Mouse (Mus musculus): ENCODE measurements around the gene 1110057P08Rik. TPM values are rescaled to one million over a fixed set of nuclear protein-coding genes. Genes with fewer than 3 reads are reported as not detected.
"Not testable (repeated sequence)": the region's sequence is repeated elsewhere in the genome, so short reads cannot be mapped to it uniquely, and the experiment has no call there.

1110057P08Rik gene
- total RNA-seq (2015; ENCODE audit: low replicate concordance) (not detected in 2 replicates), total RNA-seq (2017; ENCODE audit: low replicate concordance) (not detected in 2 replicates)

DNA sequence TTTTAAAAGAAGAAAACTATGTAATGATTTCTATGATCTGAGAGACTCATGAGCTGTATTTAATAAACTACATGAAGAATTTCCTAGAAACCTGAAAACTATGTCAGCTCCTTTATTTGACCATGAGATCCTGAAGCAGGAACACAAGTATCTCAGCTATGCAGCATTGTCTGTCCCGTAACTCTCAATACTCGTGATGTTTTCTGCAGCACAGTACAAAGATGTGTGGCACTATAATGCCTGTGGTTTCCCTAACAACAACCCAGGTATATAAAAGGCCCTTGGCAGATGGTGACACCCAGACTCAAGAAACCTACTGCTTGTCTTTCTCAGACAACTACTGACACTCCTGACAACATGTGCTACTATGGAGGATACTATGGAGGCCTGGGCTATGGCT is at the start of gene 1110057P08Rik:
Gene 1110057P08Rik (plus strand): TSS at position 301 of the 400 bp plus-strand sequence.
- no peak for ATAC-seq (replicated peaks; ENCODE audit: low FRiP score, poor library complexity, severe bottlenecking)

DNA sequence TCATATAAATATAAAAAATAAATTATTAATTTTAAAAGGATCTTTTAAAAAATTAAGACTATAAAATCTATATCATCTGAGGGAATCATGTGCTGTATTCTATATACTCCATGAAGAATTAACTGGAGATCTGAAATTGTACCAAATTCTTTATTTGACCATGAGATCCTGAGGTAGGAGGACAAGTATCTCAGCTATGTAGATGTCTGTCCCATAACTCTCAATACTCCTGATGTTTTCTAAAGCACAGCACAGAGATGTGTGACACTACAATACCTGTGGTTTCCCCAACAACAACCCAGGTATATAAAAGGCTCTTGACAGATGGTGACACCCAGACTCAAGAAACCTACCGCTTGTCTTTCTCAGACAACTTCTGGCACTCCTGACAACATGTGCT is 34.0 kb upstream of the 1110057P08Rik start, which contains the start of gene Gm6358:
Gene Gm6358 (plus strand): TSS at position 301 of the 400 bp plus-strand sequence.
- ATAC-seq (replicated peaks; ENCODE audit: low FRiP score, poor library complexity, severe bottlenecking) = no peak

DNA sequence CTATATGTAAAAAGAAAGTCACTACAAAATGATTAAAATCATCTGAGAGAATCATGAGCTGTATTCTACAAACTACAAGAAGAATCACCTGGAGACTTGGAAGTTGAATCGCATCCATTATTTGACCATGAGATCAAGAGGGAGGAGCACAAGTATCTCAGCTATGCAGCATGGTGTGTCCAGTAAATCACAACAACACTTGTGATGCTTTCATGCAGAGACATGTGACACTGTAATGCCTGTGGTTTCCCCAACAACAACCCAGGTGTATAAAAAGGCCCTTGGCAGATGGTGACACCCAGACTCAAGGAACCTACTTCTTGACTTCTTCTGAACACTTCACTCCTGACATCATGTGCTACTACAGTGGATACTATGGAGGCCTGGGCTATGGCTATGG is 23.7 kb upstream of the 1110057P08Rik start, which contains the start of gene Gm10061:
Gene Gm10061 (plus strand): TSS at position 301 of the 400 bp plus-strand sequence.
- ATAC-seq (replicated peaks; ENCODE audit: low FRiP score, poor library complexity, severe bottlenecking) = no peak

DNA sequence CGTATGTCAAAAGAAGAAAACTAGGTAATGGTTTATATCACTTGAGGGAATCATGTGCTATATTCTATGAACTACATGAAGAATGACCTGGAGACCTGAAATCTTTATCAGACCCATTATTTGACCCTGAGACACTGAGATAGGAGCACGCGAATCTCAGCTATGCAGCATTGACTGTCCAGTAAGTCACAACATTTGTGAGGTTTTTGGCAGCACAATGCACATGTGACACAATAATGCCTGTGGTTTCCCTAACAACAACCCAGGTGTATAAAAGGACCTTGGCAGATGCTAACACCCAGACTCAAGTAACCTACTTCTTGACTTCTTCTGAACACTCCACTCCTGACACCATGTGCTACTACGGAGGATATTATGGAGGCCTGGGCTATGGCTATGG is 16.9 kb upstream of the 1110057P08Rik start, which contains the start of gene Gm9789:
Gene Gm9789 (plus strand): TSS at position 301 of the 400 bp plus-strand sequence.
- no peak for ATAC-seq (replicated peaks; ENCODE audit: low FRiP score, poor library complexity, severe bottlenecking)

DNA sequence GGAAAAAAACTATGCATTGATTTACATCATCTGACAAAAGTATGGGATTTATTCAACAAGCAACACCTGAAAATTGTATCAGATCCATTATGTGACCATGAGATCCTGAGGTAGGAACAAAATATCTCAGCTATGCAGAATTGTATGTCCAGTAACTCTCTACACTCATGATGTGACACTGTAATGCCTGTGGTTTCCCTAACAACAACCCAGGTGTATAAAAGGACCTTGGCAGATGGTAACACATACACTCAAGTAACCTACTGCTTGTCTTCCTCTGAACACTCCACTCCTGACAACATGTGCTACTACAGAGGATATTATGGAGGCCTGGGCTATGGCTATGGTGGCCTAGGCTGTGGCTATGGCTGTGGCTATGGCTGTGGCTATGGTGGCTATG is 5.3 kb upstream of the 1110057P08Rik start, which contains the start of gene Gm7735:
Gene Gm7735 (plus strand): TSS at position 301 of the 400 bp plus-strand sequence.
- ATAC-seq (replicated peaks; ENCODE audit: low FRiP score, poor library complexity, severe bottlenecking) = not testable (repeated sequence)

DNA sequence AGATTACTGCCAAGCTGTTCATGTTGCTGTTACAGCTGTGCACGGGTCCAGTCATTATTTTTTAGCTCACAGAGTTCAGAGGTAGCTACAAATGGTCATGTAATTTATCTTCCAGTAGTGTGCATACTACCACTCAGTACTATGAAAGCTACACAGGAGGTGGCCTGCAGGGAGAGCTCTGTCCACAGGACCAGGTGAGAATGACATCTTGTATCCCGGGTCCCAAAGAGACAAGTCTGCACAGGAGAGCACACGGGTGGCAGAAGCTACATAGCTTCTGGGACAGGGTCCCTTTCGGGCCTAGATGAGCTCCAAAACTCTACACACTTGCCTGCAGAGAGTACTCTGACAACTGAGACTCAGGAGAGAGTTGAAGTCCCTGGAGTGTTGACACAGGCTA is 14.1 kb downstream of the 1110057P08Rik start:
- no peak for ATAC-seq (replicated peaks; ENCODE audit: low FRiP score, poor library complexity, severe bottlenecking)

DNA sequence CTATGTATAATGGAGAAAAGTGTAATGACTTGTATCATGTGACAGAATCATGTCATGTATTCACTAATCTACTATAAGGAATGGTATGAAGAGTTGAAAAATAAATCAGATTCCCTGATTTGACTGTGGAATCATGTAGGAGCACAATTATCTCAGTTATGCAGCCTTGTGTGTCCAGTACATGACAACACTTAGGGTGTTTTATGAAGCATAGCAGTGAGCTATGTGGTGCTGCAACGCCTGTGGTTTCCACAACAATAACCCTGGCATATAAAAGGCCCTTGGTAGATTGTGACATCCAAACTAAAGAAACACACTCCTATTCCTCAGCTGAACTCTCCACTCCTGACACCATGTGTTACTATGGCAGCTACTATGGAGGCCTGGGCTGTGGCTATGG is 31.0 kb downstream of the 1110057P08Rik start, which contains the start of gene Krtap20-2:
Gene Krtap20-2 (plus strand): TSS at position 301 of the 400 bp plus-strand sequence.
- no peak for ATAC-seq (replicated peaks; ENCODE audit: low FRiP score, poor library complexity, severe bottlenecking)

Other genes with a start within 250 kb of the 1110057P08Rik start
- not detected in 2 replicates for gene Krtap19-9b, start 242.5 kb upstream of the 1110057P08Rik start, total RNA-seq (2015; ENCODE audit: low replicate concordance)
- not detected in 2 replicates for gene Krtap19-9b, start 242.5 kb upstream of the 1110057P08Rik start, total RNA-seq (2017; ENCODE audit: low replicate concordance)
- not detected in 2 replicates for gene Krtap16-3, start 211.9 kb upstream of the 1110057P08Rik start, total RNA-seq (2015; ENCODE audit: low replicate concordance)
- not detected in 2 replicates for gene Krtap16-3, start 211.9 kb upstream of the 1110057P08Rik start, total RNA-seq (2017; ENCODE audit: low replicate concordance)
- not detected in 2 replicates for gene Krtap22-2, start 164.0 kb upstream of the 1110057P08Rik start, total RNA-seq (2015; ENCODE audit: low replicate concordance)
- not detected in 2 replicates for gene Krtap22-2, start 164.0 kb upstream of the 1110057P08Rik start, total RNA-seq (2017; ENCODE audit: low replicate concordance)
- not detected in 2 replicates for gene Gm10229, start 159.5 kb upstream of the 1110057P08Rik start, total RNA-seq (2015; ENCODE audit: low replicate concordance)
- gene Gm10229, start 159.5 kb upstream of the 1110057P08Rik start, total RNA-seq (2017; ENCODE audit: low replicate concordance) = not detected in 2 replicates
- not detected in 2 replicates for gene Krtap6-1, start 143.0 kb upstream of the 1110057P08Rik start, total RNA-seq (2015; ENCODE audit: low replicate concordance)
- gene Krtap6-1, start 143.0 kb upstream of the 1110057P08Rik start, total RNA-seq (2017; ENCODE audit: low replicate concordance) = not detected in 2 replicates
- not detected in 2 replicates for gene Gm10228, start 133.3 kb upstream of the 1110057P08Rik start, total RNA-seq (2015; ENCODE audit: low replicate concordance)
- gene Gm10228, start 133.3 kb upstream of the 1110057P08Rik start, total RNA-seq (2017; ENCODE audit: low replicate concordance) = not detected in 2 replicates
- gene Krtap6-5, start 126.9 kb upstream of the 1110057P08Rik start, total RNA-seq (2015; ENCODE audit: low replicate concordance) = not detected in 2 replicates
- gene Krtap6-5, start 126.9 kb upstream of the 1110057P08Rik start, total RNA-seq (2017; ENCODE audit: low replicate concordance) = not detected in 2 replicates
- gene 1110025L11Rik, start 110.7 kb upstream of the 1110057P08Rik start, total RNA-seq (2015; ENCODE audit: low replicate concordance) = not detected in 2 replicates
- gene 1110025L11Rik, start 110.7 kb upstream of the 1110057P08Rik start, total RNA-seq (2017; ENCODE audit: low replicate concordance) = 3.3 TPM in 1 of 2 replicates, not detected in the other
- not detected in 2 replicates for gene Krtap6-3, start 90.7 kb upstream of the 1110057P08Rik start, total RNA-seq (2015; ENCODE audit: low replicate concordance)
- gene Krtap6-3, start 90.7 kb upstream of the 1110057P08Rik start, total RNA-seq (2017; ENCODE audit: low replicate concordance) = not detected in 2 replicates
- not detected in 2 replicates for gene Gm6358, start 33.9 kb upstream of the 1110057P08Rik start, total RNA-seq (2015; ENCODE audit: low replicate concordance)
- not detected in 2 replicates for gene Gm6358, start 33.9 kb upstream of the 1110057P08Rik start, total RNA-seq (2017; ENCODE audit: low replicate concordance)
- not detected in 2 replicates for gene Gm10061, start 23.6 kb upstream of the 1110057P08Rik start, total RNA-seq (2015; ENCODE audit: low replicate concordance)
- gene Gm10061, start 23.6 kb upstream of the 1110057P08Rik start, total RNA-seq (2017; ENCODE audit: low replicate concordance) = not detected in 2 replicates
- gene Gm9789, start 16.8 kb upstream of the 1110057P08Rik start, total RNA-seq (2015; ENCODE audit: low replicate concordance) = not detected in 2 replicates
- gene Gm9789, start 16.8 kb upstream of the 1110057P08Rik start, total RNA-seq (2017; ENCODE audit: low replicate concordance) = not detected in 2 replicates
- not detected in 2 replicates for gene Gm7735, start 5.2 kb upstream of the 1110057P08Rik start, total RNA-seq (2015; ENCODE audit: low replicate concordance)
- gene Gm7735, start 5.2 kb upstream of the 1110057P08Rik start, total RNA-seq (2017; ENCODE audit: low replicate concordance) = not detected in 2 replicates
- not detected in 2 replicates for gene Krtap20-2, start 31.1 kb downstream of the 1110057P08Rik start, total RNA-seq (2015; ENCODE audit: low replicate concordance)
- gene Krtap20-2, start 31.1 kb downstream of the 1110057P08Rik start, total RNA-seq (2017; ENCODE audit: low replicate concordance) = not detected in 2 replicates
- not detected in 2 replicates for gene Krtap21-1, start 229.1 kb downstream of the 1110057P08Rik start, total RNA-seq (2015; ENCODE audit: low replicate concordance)
- gene Krtap21-1, start 229.1 kb downstream of the 1110057P08Rik start, total RNA-seq (2017; ENCODE audit: low replicate concordance) = not detected in 2 replicates
- gene Krtap6-2, start 245.4 kb downstream of the 1110057P08Rik start, total RNA-seq (2015; ENCODE audit: low replicate concordance) = not detected in 2 replicates
- gene Krtap6-2, start 245.4 kb downstream of the 1110057P08Rik start, total RNA-seq (2017; ENCODE audit: low replicate concordance) = not detected in 2 replicates

All from erythroblast, adult 5-6 weeks (primary cell).